Mouse (Mus musculus): Measurements from ENCODE around the gene Ptbp1.
"Not testable (repeated sequence)": the region's sequence is repeated elsewhere in the genome, so short reads cannot be mapped to it uniquely, and the experiment has no call there.

Ptbp1 gene

GRCm38 (mm10) chr10:79883297-79884084 lies 29.3 kb downstream of the Ptbp1 start:
- peak; percentile 84 for DNase-seq (ENCODE audit: low spot score)

- no peak for DNase-seq (ENCODE audit: low spot score)
Measured at GRCm38 (mm10) chr10:79884446-79884845, 30.2 kb downstream of the Ptbp1 start.

- DNase-seq (ENCODE audit: low spot score) = not testable (repeated sequence)
Measured at GRCm38 (mm10) chr10:79884938-79885337, 30.7 kb downstream of the Ptbp1 start.

- no peak for DNase-seq (ENCODE audit: low spot score)
Measured at GRCm38 (mm10) chr10:79886054-79886453, 31.8 kb downstream of the Ptbp1 start, which contains the start of gene Elane. TSS of gene Elane (plus strand) at chr10:79886247.

GRCm38 (mm10) chr10:79886611-79887010 lies 32.4 kb downstream of the Ptbp1 start:
- no peak for DNase-seq (ENCODE audit: low spot score)

DNA sequence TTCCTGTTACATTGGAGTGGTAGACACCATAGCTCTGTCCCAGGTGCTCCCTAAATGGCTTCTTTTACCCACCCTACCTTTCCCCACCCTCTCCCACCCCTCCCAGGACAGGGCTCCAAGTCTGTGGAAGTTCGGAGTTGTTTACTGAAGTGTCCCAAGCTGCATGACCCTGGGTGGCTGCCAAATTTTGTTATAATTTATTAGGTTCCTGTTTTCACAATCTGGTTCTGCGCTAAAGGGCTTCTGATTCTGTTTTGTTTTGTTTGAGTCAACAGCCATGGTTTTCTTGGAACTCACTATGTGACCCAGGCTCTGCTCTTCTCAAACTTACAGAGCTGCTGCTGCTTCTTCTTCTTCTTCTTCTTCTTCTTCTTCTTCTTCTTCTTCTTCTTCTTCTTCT lies 35.2 kb downstream of the Ptbp1 start:
- DNase-seq (ENCODE audit: low spot score) = no peak

DNA sequence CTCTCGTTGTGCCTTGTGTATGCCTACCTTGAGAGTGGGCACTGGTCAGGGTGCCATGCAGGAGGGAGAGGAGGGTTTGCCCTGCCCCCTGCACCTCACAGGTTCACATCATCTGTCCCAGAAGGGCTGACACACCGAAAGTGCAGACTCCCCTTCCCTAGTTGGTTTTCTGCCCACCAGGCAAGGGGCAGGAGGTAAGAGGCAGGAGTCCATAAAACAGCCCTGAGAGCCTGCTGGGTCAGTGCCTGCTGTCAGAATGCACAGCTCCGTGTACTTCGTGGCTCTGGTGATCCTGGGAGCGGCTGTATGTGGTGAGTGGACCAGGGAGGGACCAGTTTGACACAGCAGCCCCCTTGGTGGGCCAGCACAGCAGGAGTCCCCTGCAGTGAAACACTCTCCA lies 36.4 kb downstream of the Ptbp1 start, which contains the start of gene Cfd:
Gene Cfd (plus strand): TSS at position 184 of the 400 bp plus-strand sequence.
- DNase-seq (ENCODE audit: low spot score) = no peak

GRCm38 (mm10) chr10:79892451-79893118 lies 38.4 kb downstream of the Ptbp1 start:
- peak; percentile 76 for DNase-seq (ENCODE audit: low spot score)

GRCm38 (mm10) chr10:79896306-79896705 lies 42.1 kb downstream of the Ptbp1 start:
- no peak for DNase-seq (ENCODE audit: low spot score)

GRCm38 (mm10) chr10:79896814-79897213 lies 42.6 kb downstream of the Ptbp1 start:
- no peak for DNase-seq (ENCODE audit: low spot score)

DNA sequence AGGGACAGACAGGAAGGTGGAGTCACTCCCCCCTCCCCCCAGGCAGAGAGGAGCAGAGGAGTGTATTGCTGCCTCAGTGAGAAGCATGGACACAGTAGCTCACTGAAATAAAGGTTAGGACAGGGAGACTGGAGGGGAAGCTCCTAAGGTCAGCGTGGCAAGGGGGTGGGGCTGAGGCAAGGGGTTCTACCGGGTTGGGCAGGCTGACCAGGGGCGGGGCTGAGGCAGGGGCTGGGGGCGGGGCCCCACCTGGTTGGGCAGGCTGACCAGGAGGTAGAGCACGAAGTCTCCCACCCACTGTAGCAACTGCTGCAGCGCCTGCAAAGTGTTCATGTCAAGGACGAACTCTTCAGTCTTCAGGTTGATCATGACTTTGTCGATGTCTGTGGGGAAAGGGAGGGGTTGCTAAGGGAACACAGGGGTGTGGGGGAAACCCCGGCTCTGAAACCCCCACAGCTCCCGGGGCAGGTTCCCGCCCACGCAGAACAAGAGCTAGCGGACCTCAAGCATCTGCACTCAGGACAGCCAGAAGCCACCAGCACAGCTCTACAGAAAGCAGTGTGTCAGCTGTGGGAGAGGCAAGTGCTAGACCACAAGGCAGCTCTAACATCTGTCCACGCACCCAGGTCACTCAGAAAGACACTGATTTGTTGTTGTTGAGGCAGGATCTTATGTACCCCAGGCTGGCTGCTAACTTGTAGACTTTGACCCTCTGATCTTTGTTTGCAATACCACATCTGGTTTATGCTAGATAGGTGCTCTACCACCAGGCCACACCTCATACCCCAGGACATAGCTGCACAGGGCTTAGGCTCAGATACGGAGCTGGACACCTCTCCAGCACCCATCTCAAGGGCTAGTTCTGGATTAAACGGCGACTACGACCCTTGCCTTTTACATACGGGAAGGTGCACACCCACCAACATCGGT lies 43.4 kb downstream of the Ptbp1 start:
- no peak for DNase-seq (ENCODE audit: low spot score)

- DNase-seq (ENCODE audit: low spot score) = no peak
Measured at GRCm38 (mm10) chr10:79900951-79901410, 46.8 kb downstream of the Ptbp1 start.

DNA sequence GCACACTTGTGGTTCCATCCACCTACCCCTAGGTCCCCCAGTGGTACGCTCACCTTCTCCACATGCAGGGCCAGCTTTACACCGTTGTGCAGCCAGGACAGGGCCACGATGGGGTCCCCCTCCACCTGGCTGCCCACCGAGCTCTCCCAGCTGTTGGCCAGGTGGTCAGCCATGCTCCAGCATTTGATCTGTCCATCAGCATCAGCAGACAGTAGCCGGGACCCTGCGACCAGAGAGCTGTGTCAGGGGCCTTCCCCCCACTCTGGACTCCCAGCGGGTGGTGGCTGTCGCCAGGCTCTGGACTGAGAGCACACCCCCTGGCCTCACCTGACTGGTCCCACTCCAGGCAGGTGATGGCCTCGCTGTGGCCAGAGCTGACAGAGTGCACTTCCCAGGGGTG lies 52.5 kb downstream of the Ptbp1 start:
- DNase-seq (ENCODE audit: low spot score) = no peak

GRCm38 (mm10) chr10:79907415-79907814 lies 53.2 kb downstream of the Ptbp1 start:
- no peak for DNase-seq (ENCODE audit: low spot score)

DNA sequence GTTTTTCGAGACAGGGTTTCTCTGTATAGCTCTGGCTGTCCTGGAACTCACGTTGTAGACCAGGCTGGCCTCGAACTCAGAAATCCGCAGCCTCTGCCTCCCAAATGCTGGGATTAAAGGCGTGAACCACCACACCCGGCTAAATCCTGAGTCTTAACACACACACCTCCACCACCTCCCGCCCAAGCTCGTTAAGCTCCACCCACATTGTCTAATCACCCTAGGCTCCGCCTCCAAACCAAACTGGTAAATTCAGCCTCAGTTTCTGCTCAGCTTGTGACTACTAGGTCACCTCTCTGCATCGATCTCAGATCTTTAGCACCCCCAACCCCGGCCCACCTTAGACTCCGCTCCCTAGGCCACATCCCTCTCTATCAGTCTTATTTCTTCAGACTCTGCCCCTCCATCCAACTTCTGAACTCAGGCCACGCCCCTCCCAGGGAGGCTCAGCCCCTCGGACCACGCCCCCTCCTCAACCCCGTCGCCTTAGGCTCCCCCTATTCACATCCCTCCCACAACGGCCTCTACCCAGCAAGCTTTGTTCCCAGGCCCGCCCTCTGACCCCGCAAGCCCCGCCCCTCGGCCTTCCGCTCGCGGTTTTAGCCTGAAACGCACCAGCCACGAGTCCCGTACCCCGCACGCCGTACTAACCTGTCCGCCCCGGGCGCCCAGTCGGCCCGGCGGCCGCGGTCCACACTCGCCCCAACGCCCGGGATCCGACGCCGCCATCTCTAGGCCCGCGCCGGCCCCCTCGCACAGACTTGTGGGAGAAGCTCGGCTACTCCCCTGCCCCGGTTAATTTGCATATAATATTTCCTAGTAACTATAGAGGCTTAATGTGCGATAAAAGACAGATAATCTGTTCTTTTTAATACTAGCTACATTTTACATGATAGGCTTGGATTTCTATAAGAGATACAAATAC lies 54.2 kb downstream of the Ptbp1 start, which contains the start of gene Med16:
Gene Med16 (minus strand): TSS at position 757 of the 925 bp plus-strand sequence.
- peak; percentile 97 for DNase-seq (ENCODE audit: low spot score)

GRCm38 (mm10) chr10:79909092-79909922 lies 55.1 kb downstream of the Ptbp1 start:
- DNase-seq (ENCODE audit: low spot score) = no peak

- DNase-seq (ENCODE audit: low spot score) = no peak
Measured at GRCm38 (mm10) chr10:79910556-79910955, 56.3 kb downstream of the Ptbp1 start, which contains the start of gene Gm26602. TSS of gene Gm26602 (plus strand) at chr10:79910856.

DNA sequence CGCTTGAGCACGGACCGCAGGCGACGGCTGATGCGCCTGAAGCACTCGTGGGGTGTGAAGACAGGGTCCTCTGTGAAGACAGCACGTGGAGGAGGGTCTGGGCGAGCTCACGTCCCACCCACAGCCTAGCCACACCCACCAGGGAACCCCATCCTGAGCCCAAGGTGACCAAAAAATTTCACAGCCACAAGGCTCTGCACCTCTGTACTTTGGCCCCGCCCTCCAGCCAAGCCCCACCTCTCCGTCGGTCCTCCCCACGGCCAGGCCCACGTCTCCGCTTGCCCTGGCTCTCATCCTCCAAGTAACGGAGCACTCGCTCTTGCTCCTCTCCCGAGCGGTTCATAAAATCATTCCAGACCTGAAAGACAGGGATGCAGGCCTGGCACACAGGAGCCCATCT lies 58.2 kb downstream of the Ptbp1 start:
- DNase-seq (ENCODE audit: low spot score) = no peak

Data from urinary bladder, postnatal 14 days (tissue).